Comparison of ENCODE assay signal across 9 mouse cellular contexts in the genomic region with DNA sequence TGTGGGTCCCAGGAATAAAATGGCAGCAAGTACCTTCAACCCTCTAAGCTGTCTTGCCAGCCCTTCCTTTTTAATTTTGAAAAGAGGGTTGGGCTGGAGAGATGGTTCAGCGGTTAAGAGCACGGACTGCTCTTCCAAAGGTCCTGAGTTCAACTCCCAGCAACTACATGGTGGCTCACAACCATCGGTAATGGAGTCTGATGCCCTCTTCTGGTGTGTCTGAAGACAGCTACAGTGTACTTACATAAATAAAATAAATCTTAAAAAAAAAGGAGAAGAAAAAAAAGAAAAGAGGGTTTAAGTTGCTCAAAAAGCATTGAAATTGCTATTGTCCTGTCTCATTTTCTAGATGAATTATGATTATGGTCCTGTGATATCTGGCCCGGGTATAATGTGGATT. TPM values are rescaled to one million over a fixed set of nuclear protein-coding genes. Genes with fewer than 3 reads are reported as not detected.
A peak's percentile ranks its signal among the peaks of the same experiment; 100 is the strongest.
DNase-seq lines count a peak whose midpoint lies in the region; ATAC-seq and TF ChIP-seq lines count a peak whose summit lies in the region.
"Had no signal": no experiment of that assay in that cellular context is flagged by ENCODE, and none has a peak within 500 bp of the region (broad histone marks: within the 10 kb centered on the region; RNA-seq: fewer than 3 reads in every experiment).

No protein-coding gene starts in this region.

- H3K9ac ChIP-seq in intestine, embryonic 14.5 days (ENCODE audit: low read length): peak overlapping the region; percentile 99; the same call in 1 of the 2 replicates
- no peak overlapping the region; the same call in 1 of the 2 replicates for H3K9ac ChIP-seq in intestine, embryonic 16.5 days (ENCODE audit: low read depth, low read length)
- peak overlapping the region; percentile 92; the same call in 1 of the 2 replicates for H3K9ac ChIP-seq in CH12.LX (ENCODE audit: insufficient read depth, low read depth)
- H3K9ac ChIP-seq in limb, embryonic 14.5 days (ENCODE audit: low read depth, low read length, severe bottlenecking): peak overlapping the region; percentile 93; the same call in 1 of the 2 replicates

- peaks cover 29% of the 10 kb centered on the region for H3K4me1 ChIP-seq in erythroblast, embryonic 14.5 days (ENCODE audit: control insufficient read depth)
- H3K4me1 ChIP-seq in intestine, embryonic 14.5 days (replicated peaks; ENCODE audit: control insufficient read depth, insufficient read depth, low read length): peaks cover 8% of the 10 kb centered on the region
- H3K4me1 ChIP-seq in intestine, embryonic 16.5 days (ENCODE audit: control insufficient read depth, insufficient read depth, low read length): peaks cover 14% of the 10 kb centered on the region
- peaks cover 3 to 18% of the 10 kb centered on the region in 2 experiments for H3K4me1 ChIP-seq in CH12.LX (ENCODE audit: control insufficient read depth in 1 of 2, insufficient read depth in 2 of 2)
- H3K4me1 ChIP-seq in limb, embryonic 14.5 days (ENCODE audit: control insufficient read depth, insufficient read depth, low read length): peaks cover 12% of the 10 kb centered on the region; the same call in 1 of the 2 replicates

- TF ChIP-seq CTCF in CH12.LX (conservative IDR thresholded peaks at IDR 0.05 in 1 of 2, IDR thresholded peaks at IDR 0.05 in 1 of 2; ENCODE audit: low read depth in 2 of 2, low read length in 2 of 2): peak in 1 of 2 experiments; percentile 17; a peak in 1 of 4 replicates

- dilution Hi-C loops in CH12.LX (cut with MboI; ENCODE audit: extremely low pct_ligation_motif_present, extremely low pct_unique_long_range_greater_than_20kb, low sequenced_read_pairs): no loop called here

- 74% methylated on average over 4 of the region's 4 CpGs for WGBS in intestine, embryonic 14.5 days
- WGBS in intestine, embryonic 16.5 days: 71% methylated on average over 4 of the region's 4 CpGs
- WGBS in limb, embryonic 14.5 days: 69% methylated on average over 4 of the region's 4 CpGs

- peaks cover 22% of the 10 kb centered on the region for H3K79me2 ChIP-seq in CH12.LX (replicated peaks; ENCODE audit: control insufficient read depth, extremely low read depth, insufficient read depth, poor library complexity, severe bottlenecking)

- ATAC-seq in erythroblast, adult 5-6 weeks (replicated peaks; ENCODE audit: low FRiP score, poor library complexity, severe bottlenecking): no peak
- ATAC-seq in intestine, embryonic 14.5 days (replicated peaks; ENCODE audit: low FRiP score, low TSS enrichment, low read depth): no peak
- ATAC-seq in intestine, embryonic 16.5 days: no peak
- no peak for ATAC-seq in limb, embryonic 14.5 days (ENCODE audit: low FRiP score, low read depth)

- no peak overlapping the region for H3K27ac ChIP-seq in intestine, embryonic 14.5 days (ENCODE audit: low read depth)
- H3K27ac ChIP-seq in intestine, embryonic 16.5 days (ENCODE audit: low read length): no peak overlapping the region
- H3K27ac ChIP-seq in CH12.LX (ENCODE audit: insufficient read depth, low read depth): no peak overlapping the region
- H3K27ac ChIP-seq in limb, embryonic 14.5 days (replicated peaks; ENCODE audit: low read depth, low read length): no peak overlapping the region

- DNase-seq in intestine, embryonic 14.5 days (ENCODE audit: low spot score): no peak
- no peak for DNase-seq in CH12.LX (ENCODE audit: extremely low read depth)
- DNase-seq in limb, embryonic 14.5 days (ENCODE audit: low spot score): no peak
- DNase-seq in cerebellum, postnatal 14 days: no peak
- no peak for DNase-seq in Muller cell, postnatal 12 days (ENCODE audit: inconsistent ontology term)
- DNase-seq: gastrocnemius, postnatal 36 days had no signal

- H3K4me2 ChIP-seq in intestine, embryonic 14.5 days (ENCODE audit: low read length): peak overlapping the region; percentile 94
- H3K4me2 ChIP-seq in intestine, embryonic 16.5 days (ENCODE audit: low read depth, low read length): no peak overlapping the region
- no peak overlapping the region for H3K4me2 ChIP-seq in CH12.LX (ENCODE audit: insufficient read depth, low read depth, poor library complexity, severe bottlenecking)
- peak overlapping the region; percentile 75; the same call in 1 of the 2 replicates for H3K4me2 ChIP-seq in limb, embryonic 14.5 days (replicated peaks; ENCODE audit: low read depth, low read length, severe bottlenecking)

- H3K4me3 ChIP-seq in erythroblast, embryonic 14.5 days (replicated peaks): peak overlapping the region; percentile 98
- H3K4me3 ChIP-seq in intestine, embryonic 14.5 days (ENCODE audit: low read depth, low read length): no peak overlapping the region
- no peak overlapping the region; the same call in 1 of the 2 replicates for H3K4me3 ChIP-seq in intestine, embryonic 16.5 days (ENCODE audit: low read length)
- no peak overlapping the region for H3K4me3 ChIP-seq in CH12.LX (replicated peaks in 1 of 3; ENCODE audit: low read depth in 2 of 3, low read length in 2 of 3, poor library complexity in 1 of 3)
- peak overlapping the region; percentile 79; the same call in 1 of the 2 replicates for H3K4me3 ChIP-seq in limb, embryonic 14.5 days (replicated peaks; ENCODE audit: low read length)

- no peak; the same call in 1 of the 2 replicates for TF ChIP-seq RAD21 in CH12.LX (IDR thresholded peaks at IDR 0.05; ENCODE audit: low read depth, low read length)

- no peaks in the 10 kb centered on the region for H3K27me3 ChIP-seq in erythroblast, embryonic 14.5 days (ENCODE audit: control insufficient read depth)
- no peaks in the 10 kb centered on the region for H3K27me3 ChIP-seq in intestine, embryonic 14.5 days (replicated peaks; ENCODE audit: control insufficient read depth, insufficient read depth, low read length)
- H3K27me3 ChIP-seq in intestine, embryonic 16.5 days (replicated peaks; ENCODE audit: control insufficient read depth, insufficient read depth, low read length): no peaks in the 10 kb centered on the region
- H3K27me3 ChIP-seq in CH12.LX (replicated peaks): no peaks in the 10 kb centered on the region
- no peaks in the 10 kb centered on the region for H3K27me3 ChIP-seq in limb, embryonic 14.5 days (ENCODE audit: control insufficient read depth, insufficient read depth, low read length)

- no peaks in the 10 kb centered on the region for H3K9me3 ChIP-seq in erythroblast, embryonic 14.5 days (ENCODE audit: control insufficient read depth, low read length)
- no peaks in the 10 kb centered on the region for H3K9me3 ChIP-seq in intestine, embryonic 14.5 days (ENCODE audit: control insufficient read depth, low read length)
- no peaks in the 10 kb centered on the region for H3K9me3 ChIP-seq in intestine, embryonic 16.5 days (ENCODE audit: control insufficient read depth, low read length)
- no peaks in the 10 kb centered on the region for H3K9me3 ChIP-seq in CH12.LX (replicated peaks; ENCODE audit: low read length)
- no peaks in the 10 kb centered on the region for H3K9me3 ChIP-seq in limb, embryonic 14.5 days (ENCODE audit: control insufficient read depth, low read length)

- peaks cover 54% of the 10 kb centered on the region for H3K36me3 ChIP-seq in erythroblast, embryonic 14.5 days (ENCODE audit: control insufficient read depth)
- H3K36me3 ChIP-seq in intestine, embryonic 14.5 days (ENCODE audit: control insufficient read depth, insufficient read depth, low read length): peaks cover 41% of the 10 kb centered on the region
- H3K36me3 ChIP-seq in intestine, embryonic 16.5 days (ENCODE audit: control insufficient read depth, insufficient read depth, low read length): peaks cover 12% of the 10 kb centered on the region
- H3K36me3 ChIP-seq in CH12.LX (replicated peaks in 1 of 2; ENCODE audit: control insufficient read depth in 1 of 2, insufficient read depth in 1 of 2, low read length in 1 of 2): peaks cover 29 to 50% of the 10 kb centered on the region in 2 experiments
- H3K36me3 ChIP-seq in limb, embryonic 14.5 days (ENCODE audit: control insufficient read depth, insufficient read depth, low read length): peaks cover 46% of the 10 kb centered on the region

- TF ChIP-seq POLR2A in CH12.LX (IDR thresholded peaks at IDR 0.05; ENCODE audit: low read depth, low read length): no peak
- no peak for TF ChIP-seq POLR2A in limb, embryonic 14.5 days (IDR thresholded peaks at IDR 0.05; ENCODE audit: borderline replicate concordance, extremely low read depth, insufficient read depth, insufficient read length)

- TF ChIP-seq EP300 in CH12.LX (IDR thresholded peaks at IDR 0.05; ENCODE audit: low read length): no peak

- in situ Hi-C loops in CH12.LX (cut with MboI; ENCODE audit: low pct_ligation_motif_present, low pct_unique_long_range_greater_than_20kb, low sequenced_read_pairs): loop anchor here (10.0 kb wide), 1 partner anchor 196 kb away; no protein-coding TSS in a partner anchor

RNA-seq across cellular contexts. Expression of gene Rpl13, which starts 0.9 kb away (rescaled TPM):
- 428 and 471 TPM in 2 replicates for polyA plus RNA-seq in erythroblast, embryonic 14.5 days (2012)
- 279 and 298 TPM in 2 replicates for total RNA-seq in erythroblast, adult 5-6 weeks (2015; ENCODE audit: low replicate concordance)
- total RNA-seq in erythroblast, adult 5-6 weeks (2017; ENCODE audit: low replicate concordance): 472 and 492 TPM in 2 replicates
- polyA plus RNA-seq in intestine, embryonic 14.5 days (2014; fragmentation: Nextera tagmentation; extraction: Ambion mirVana): 1,906 and 1,976 TPM in 2 replicates
- 1,403 and 1,521 TPM in 2 replicates for polyA plus RNA-seq in intestine, embryonic 16.5 days (2015; fragmentation: Nextera tagmentation; extraction: Ambion mirVana)
- 3,361 and 3,721 TPM in 2 replicates for total RNA-seq in CH12.LX (2012; rRNA removed)
- total RNA-seq in CH12.LX (2014; rRNA removed): 2,646 and 2,709 TPM in 2 replicates
- polyA plus RNA-seq in CH12.LX (2012; ENCODE audit: insufficient read length, low read depth): 973 and 1,610 TPM in 2 replicates
- 2,823 and 3,226 TPM in 2 replicates for polyA plus RNA-seq in limb, embryonic 14.5 days (2012; rRNA removed)
- 1,836 and 1,953 TPM in 2 replicates for polyA plus RNA-seq in limb, embryonic 14.5 days (2014; fragmentation: Nextera tagmentation; extraction: Ambion mirVana)

RNA-seq across cellular contexts. Expression of gene Cpne7, which starts 15.9 kb away (rescaled TPM):
- 0.07 and 0.08 TPM in 2 replicates for polyA plus RNA-seq in erythroblast, embryonic 14.5 days (2012)
- total RNA-seq in erythroblast, adult 5-6 weeks (2015; ENCODE audit: low replicate concordance): not detected in 2 replicates
- total RNA-seq in erythroblast, adult 5-6 weeks (2017; ENCODE audit: low replicate concordance): not detected in 2 replicates
- polyA plus RNA-seq in intestine, embryonic 14.5 days (2014; fragmentation: Nextera tagmentation; extraction: Ambion mirVana): 0.70 and 0.85 TPM in 2 replicates
- polyA plus RNA-seq in intestine, embryonic 16.5 days (2015; fragmentation: Nextera tagmentation; extraction: Ambion mirVana): 0.78 and 0.93 TPM in 2 replicates
- total RNA-seq in CH12.LX (2012; rRNA removed): 0.08 TPM in 1 of 2 replicates, not detected in the other
- not detected in 2 replicates for total RNA-seq in CH12.LX (2014; rRNA removed)
- polyA plus RNA-seq in CH12.LX (2012; ENCODE audit: insufficient read length, low read depth): not detected in 2 replicates
- polyA plus RNA-seq in limb, embryonic 14.5 days (2012; rRNA removed): 2.6 and 3.0 TPM in 2 replicates
- 0.50 and 0.86 TPM in 2 replicates for polyA plus RNA-seq in limb, embryonic 14.5 days (2014; fragmentation: Nextera tagmentation; extraction: Ambion mirVana)

RNA-seq across cellular contexts. Expression of gene Spg7, which starts 38.5 kb away (rescaled TPM):
- polyA plus RNA-seq in erythroblast, embryonic 14.5 days (2012): 5.5 and 6.3 TPM in 2 replicates
- 10.6 and 14.4 TPM in 2 replicates for total RNA-seq in erythroblast, adult 5-6 weeks (2015; ENCODE audit: low replicate concordance)
- total RNA-seq in erythroblast, adult 5-6 weeks (2017; ENCODE audit: low replicate concordance): 15.2 and 37.6 TPM in 2 replicates
- 46.0 and 47.2 TPM in 2 replicates for polyA plus RNA-seq in intestine, embryonic 14.5 days (2014; fragmentation: Nextera tagmentation; extraction: Ambion mirVana)
- polyA plus RNA-seq in intestine, embryonic 16.5 days (2015; fragmentation: Nextera tagmentation; extraction: Ambion mirVana): 54.4 and 55.6 TPM in 2 replicates
- total RNA-seq in CH12.LX (2012; rRNA removed) (32.8 and 35.2 TPM in 2 replicates), CH12.LX (2014; rRNA removed) (20.8 and 21.2 TPM in 2 replicates)
- 26.1 and 35.8 TPM in 2 replicates for polyA plus RNA-seq in CH12.LX (2012; ENCODE audit: insufficient read length, low read depth)
- 88.7 and 90.0 TPM in 2 replicates for polyA plus RNA-seq in limb, embryonic 14.5 days (2012; rRNA removed)
- polyA plus RNA-seq in limb, embryonic 14.5 days (2014; fragmentation: Nextera tagmentation; extraction: Ambion mirVana): 34.8 and 37.5 TPM in 2 replicates

RNA-seq across cellular contexts. Expression of gene Sult5a1, which starts 56.9 kb away (rescaled TPM):
- polyA plus RNA-seq in erythroblast, embryonic 14.5 days (2012): 0.04 and 0.08 TPM in 2 replicates
- total RNA-seq in erythroblast, adult 5-6 weeks (2015; ENCODE audit: low replicate concordance): not detected in 2 replicates
- total RNA-seq in erythroblast, adult 5-6 weeks (2017; ENCODE audit: low replicate concordance): not detected in 2 replicates
- polyA plus RNA-seq in intestine, embryonic 14.5 days (2014; fragmentation: Nextera tagmentation; extraction: Ambion mirVana): 17.5 and 18.7 TPM in 2 replicates
- polyA plus RNA-seq in intestine, embryonic 16.5 days (2015; fragmentation: Nextera tagmentation; extraction: Ambion mirVana): 9.3 and 9.6 TPM in 2 replicates
- total RNA-seq in CH12.LX (2012; rRNA removed) (0.25 and 0.68 TPM in 2 replicates), CH12.LX (2014; rRNA removed) (not detected in 2 replicates)
- not detected in 2 replicates for polyA plus RNA-seq in CH12.LX (2012; ENCODE audit: insufficient read length, low read depth)
- 43.7 and 50.4 TPM in 2 replicates for polyA plus RNA-seq in limb, embryonic 14.5 days (2012; rRNA removed)
- 31.7 and 33.2 TPM in 2 replicates for polyA plus RNA-seq in limb, embryonic 14.5 days (2014; fragmentation: Nextera tagmentation; extraction: Ambion mirVana)

RNA-seq across cellular contexts. Expression of gene Ankrd11, which starts 59.2 kb away (rescaled TPM):
- polyA plus RNA-seq in erythroblast, embryonic 14.5 days (2012): 6.3 and 8.2 TPM in 2 replicates
- 39.3 and 53.4 TPM in 2 replicates for total RNA-seq in erythroblast, adult 5-6 weeks (2015; ENCODE audit: low replicate concordance)
- total RNA-seq in erythroblast, adult 5-6 weeks (2017; ENCODE audit: low replicate concordance): 78.6 and 121 TPM in 2 replicates
- polyA plus RNA-seq in intestine, embryonic 14.5 days (2014; fragmentation: Nextera tagmentation; extraction: Ambion mirVana): 45.9 and 47.4 TPM in 2 replicates
- polyA plus RNA-seq in intestine, embryonic 16.5 days (2015; fragmentation: Nextera tagmentation; extraction: Ambion mirVana): 19.2 and 19.5 TPM in 2 replicates
- total RNA-seq in CH12.LX (2012; rRNA removed) (51.1 and 60.7 TPM in 2 replicates), CH12.LX (2014; rRNA removed) (37.4 and 37.7 TPM in 2 replicates)
- polyA plus RNA-seq in CH12.LX (2012; ENCODE audit: insufficient read length, low read depth): 74.1 and 74.9 TPM in 2 replicates
- 65.3 and 71.3 TPM in 2 replicates for polyA plus RNA-seq in limb, embryonic 14.5 days (2012; rRNA removed)
- 83.7 and 102 TPM in 2 replicates for polyA plus RNA-seq in limb, embryonic 14.5 days (2014; fragmentation: Nextera tagmentation; extraction: Ambion mirVana)

Comparison
In these comparisons a context has a peak if more than half of its experiments do, and no peak if none do; other contexts are left out.
1. H3K4me2 ChIP-seq: peak in intestine, embryonic 14.5 days (single experiment) and limb, embryonic 14.5 days (single experiment); none in intestine, embryonic 16.5 days (single experiment) and CH12.LX (single experiment).
2. H3K4me3 ChIP-seq: peak in erythroblast, embryonic 14.5 days (single experiment) and limb, embryonic 14.5 days (single experiment); none in intestine, embryonic 14.5 days (single experiment), intestine, embryonic 16.5 days (single experiment) and CH12.LX (0 of 3).